Mouse (Mus musculus): ENCODE results near the gene Rfx5. TPM values are rescaled to one million over a fixed set of nuclear protein-coding genes. Genes with fewer than 3 reads are reported as not detected.

The Rfx5 gene
- 3.5 and 4.1 TPM in 2 replicates for polyA plus RNA-seq (2012; rRNA removed)

GRCm38 (mm10) chr3:94953764-94954616 lies at the start of gene Rfx5:
Rfx5 (plus strand) TSS chr3:94954075.

GRCm38 (mm10) chr3:94932809-94933564 lies 20.9 kb upstream of the Rfx5 start, which contains the start of gene Selenbp1:
Selenbp1 (plus strand) TSS chr3:94933056.

GRCm38 (mm10) chr3:94974528-94975422 lies 20.9 kb downstream of the Rfx5 start, which contains the start of gene Pi4kb:
Pi4kb (plus strand) TSS chr3:94974731.

Other genes starting within 250 kb of the Rfx5 start
- gene Cgn, start 167.6 kb upstream of the Rfx5 start, polyA plus RNA-seq (2012; rRNA removed), result 9.0 and 10.7 TPM in 2 replicates
- gene Pogz, start 116.5 kb upstream of the Rfx5 start, polyA plus RNA-seq (2012; rRNA removed), result 4.6 and 6.7 TPM in 2 replicates
- gene Psmb4, start 67.1 kb upstream of the Rfx5 start, polyA plus RNA-seq (2012; rRNA removed), result 147 and 165 TPM in 2 replicates
- gene Selenbp1, start 21.0 kb upstream of the Rfx5 start, polyA plus RNA-seq (2012; rRNA removed), result 200 and 241 TPM in 2 replicates
- gene Pi4kb, start 20.7 kb downstream of the Rfx5 start, polyA plus RNA-seq (2012; rRNA removed), result 15.9 and 17.3 TPM in 2 replicates
- gene Zfp687, start 61.4 kb downstream of the Rfx5 start, polyA plus RNA-seq (2012; rRNA removed), result 5.1 and 6.5 TPM in 2 replicates
- 111 and 114 TPM in 2 replicates for gene Psmd4, start 88.5 kb downstream of the Rfx5 start, polyA plus RNA-seq (2012; rRNA removed)
- gene Pip5k1a, start 152.9 kb downstream of the Rfx5 start, polyA plus RNA-seq (2012; rRNA removed), result 8.4 and 8.5 TPM in 2 replicates
- 21.2 and 23.2 TPM in 2 replicates for gene Vps72, start 156.9 kb downstream of the Rfx5 start, polyA plus RNA-seq (2012; rRNA removed)
- 0.30 and 0.40 TPM in 2 replicates for gene Tmod4, start 170.4 kb downstream of the Rfx5 start, polyA plus RNA-seq (2012; rRNA removed)
- 32.8 and 34.1 TPM in 2 replicates for gene Scnm1, start 179.9 kb downstream of the Rfx5 start, polyA plus RNA-seq (2012; rRNA removed)
- gene Lysmd1, start 180.0 kb downstream of the Rfx5 start, polyA plus RNA-seq (2012; rRNA removed), result 5.0 and 5.1 TPM in 2 replicates
- 10.1 and 11.1 TPM in 2 replicates for gene Tnfaip8l2, start 188.3 kb downstream of the Rfx5 start, polyA plus RNA-seq (2012; rRNA removed)
- gene Sema6c, start 206.4 kb downstream of the Rfx5 start, polyA plus RNA-seq (2012; rRNA removed), result 1.3 and 1.5 TPM in 2 replicates

Data from liver, embryonic 18 days (tissue).